Mouse (Mus musculus): ENCODE results near the gene Zfp128.
A peak's percentile ranks its signal among the peaks of the same experiment; 100 is the strongest.
"Not testable (repeated sequence)": the region's sequence is repeated elsewhere in the genome, so short reads cannot be mapped to it uniquely, and the experiment has no call there.

The Zfp128 gene

GRCm38 (mm10) chr7:12921705-12922465 lies 40.9 kb downstream of the Zfp128 start, which contains the start of gene Rps5:
Gene Rps5, plus strand, starts transcription at chr7:12922290.
- peak; percentile 98 to 99 for DNase-seq

GRCm38 (mm10) chr7:12922729-12923128 lies 41.8 kb downstream of the Zfp128 start:
- no peak for DNase-seq

GRCm38 (mm10) chr7:12926316-12926715 lies 45.3 kb downstream of the Zfp128 start:
- DNase-seq = peak; percentile 64 to 67

- peak; percentile 26 to 38 for DNase-seq
Measured at GRCm38 (mm10) chr7:12927191-12927680, 46.3 kb downstream of the Zfp128 start, which contains the start of gene Rnf225. Gene Rnf225, plus strand, starts transcription at chr7:12927416.

- DNase-seq = peak; percentile 82 to 87
Measured at GRCm38 (mm10) chr7:12927693-12928589, 47.0 kb downstream of the Zfp128 start.

- DNase-seq = no peak
Measured at GRCm38 (mm10) chr7:12933615-12934140, 52.7 kb downstream of the Zfp128 start.

GRCm38 (mm10) chr7:12934808-12935207 lies 53.8 kb downstream of the Zfp128 start:
- no peak for DNase-seq

GRCm38 (mm10) chr7:12937254-12937803 lies 56.4 kb downstream of the Zfp128 start:
- not testable (repeated sequence) for DNase-seq

GRCm38 (mm10) chr7:12940599-12940998 lies 59.6 kb downstream of the Zfp128 start:
- no peak for DNase-seq

Data from cerebellum, postnatal 25 days (tissue).